Mouse (Mus musculus) liver, postnatal 0 days (tissue): ENCODE measurements around the gene Shroom1.

Experiments used
- CTCF ChIP-seq: sonication (generic); IDR thresholded peaks from 2 replicates; pipeline ENCODE4 v1.5.1; 2016; ENCODE audit warnings: antibody characterized with exemption, low read depth
- EP300 ChIP-seq: IDR thresholded peaks from 2 replicates; pipeline ENCODE4 v1.6.1; 2016; ENCODE audit warnings: antibody characterized with exemption, low read depth, mild to moderate bottlenecking

DNA sequence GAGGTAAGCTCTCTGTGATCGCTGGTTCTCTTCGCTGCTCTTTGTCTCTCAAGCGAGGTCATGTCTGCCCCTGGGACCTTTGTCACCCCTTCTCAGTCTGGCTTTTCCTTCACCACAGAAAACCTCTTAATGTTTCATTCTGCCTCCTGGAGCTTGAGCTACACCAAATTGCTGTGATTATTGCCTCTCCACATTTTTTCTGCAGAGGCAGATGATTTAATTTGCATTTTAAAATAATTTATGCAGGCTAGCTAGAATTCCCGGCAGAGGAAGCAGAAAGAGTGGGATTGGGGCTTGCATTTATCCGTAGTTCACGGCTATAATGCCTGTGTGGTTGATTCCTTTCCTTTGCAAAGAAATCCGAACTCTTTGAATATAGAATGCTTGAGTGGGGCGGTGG lies 18.6 kb downstream of the Shroom1 start:
- TF ChIP-seq CTCF (no peak), EP300 (no peak)
